Mouse (Mus musculus) heart, embryonic 15.5 days (tissue): ENCODE measurements around the gene Clstn2. TPM values are rescaled to one million over a fixed set of nuclear protein-coding genes. Genes with fewer than 3 reads are reported as not detected.
A peak's percentile ranks its signal among the peaks of the same experiment; 100 is the strongest.

Experiments
- ATAC-seq: fragments of 200-750 bp; cut with Nextera tagmentation; replicated peaks from 2 replicates; pipeline ENCODE4 v1.8.0; 2017; ENCODE audit warnings: low read depth, moderate TSS enrichment; ENCODE audit not compliant: insufficient number of reproducible peaks, insufficient read depth, low FRiP score
- H3K27ac ChIP-seq: fragments of 300-500 bp; sonication (generic); 2 replicates; pipeline ENCODE4 v1.5.1; 2015; ENCODE audit warnings: mild to moderate bottlenecking, inconsistent platforms
- H3K27me3 ChIP-seq: fragments of 300-500 bp; sonication (generic); 2 replicates; pipeline ENCODE4 v1.6.1; 2015; ENCODE audit warnings: inconsistent platforms
- H3K36me3 ChIP-seq: fragments of 300-500 bp; sonication (generic); 2 replicates; pipeline ENCODE4 v1.6.1; 2015; ENCODE audit warnings: mild to moderate bottlenecking, inconsistent platforms
- H3K4me1 ChIP-seq: fragments of 300-500 bp; sonication (generic); replicated peaks from 2 replicates; pipeline ENCODE4 v1.6.1; 2015; ENCODE audit warnings: inconsistent platforms
- H3K4me2 ChIP-seq: fragments of 300-500 bp; sonication (generic); 2 replicates; pipeline ENCODE4 v1.6.1; 2015; ENCODE audit warnings: inconsistent platforms, mild to moderate bottlenecking, moderate library complexity
- H3K4me3 ChIP-seq: fragments of 300-500 bp; sonication (generic); 2 replicates; pipeline ENCODE4 v1.5.1; 2015; ENCODE audit warnings: mild to moderate bottlenecking, inconsistent platforms
- H3K9ac ChIP-seq: fragments of 300-500 bp; sonication (generic); 2 replicates; pipeline ENCODE4 v1.6.1; 2015; ENCODE audit warnings: mild to moderate bottlenecking, inconsistent platforms
- H3K9me3 ChIP-seq: fragments of 300-500 bp; sonication (generic); replicated peaks from 2 replicates; pipeline ENCODE4 v1.6.1; 2016; ENCODE audit warnings: inconsistent platforms
- WGBS: fragments of 180-500 bp; shearing (Covaris S2); methylation state at CpG from one replicate; pipeline ENCODE4 v1.1.7; 2015; ENCODE audit warnings: mixed read lengths; 5-methylcytosine and 5-hydroxymethylcytosine counted together
- polyA plus RNA-seq: library from polyadenylated mRNA; unstranded; fragments of >200 nt; fragmentation: Nextera tagmentation; extraction: Ambion mirVana; gene quantifications from 2 replicates; pipeline ENCODE4 v1.2.1, GENCODE M21; 2015

Gene Clstn2
- polyA plus RNA-seq, 1 experiment from 2014 or later = 0.30 TPM

GRCm38 (mm10) chr9:97950378-97951006 lies 82.5 kb downstream of the Clstn2 start:
- ATAC-seq = no peak
- WGBS = 83% methylated on average over 6 of the region's 6 CpGs
- no peak overlapping the region for H3K4me2 ChIP-seq

GRCm38 (mm10) chr9:97919326-97919725 lies 113.7 kb downstream of the Clstn2 start:
- no peaks in the 10 kb centered on the region for H3K36me3 ChIP-seq
- no peak overlapping the region for H3K27ac ChIP-seq
- H3K4me2 ChIP-seq = no peak overlapping the region
- no peaks in the 10 kb centered on the region for H3K4me1 ChIP-seq
- H3K9ac ChIP-seq = no peak overlapping the region
- no peak overlapping the region for H3K4me3 ChIP-seq
- no peaks in the 10 kb centered on the region for H3K9me3 ChIP-seq
- WGBS = 76% methylated on average over 4 of the region's 4 CpGs
- ATAC-seq = no peak
- H3K27me3 ChIP-seq = no peaks in the 10 kb centered on the region

More at GRCm38 (mm10) chr9:97950378-97951006, 82.5 kb downstream of the Clstn2 start:
- H3K9ac ChIP-seq = no peak overlapping the region
- H3K9me3 ChIP-seq = no peaks in the 10 kb centered on the region
- no peak overlapping the region for H3K27ac ChIP-seq
- no peaks in the 10 kb centered on the region for H3K27me3 ChIP-seq
- no peak overlapping the region for H3K4me3 ChIP-seq
- no peaks in the 10 kb centered on the region for H3K4me1 ChIP-seq
- H3K36me3 ChIP-seq = no peaks in the 10 kb centered on the region

- Histone ChIP-seq H3K9me3 (no peaks in the 10 kb centered on the region), H3K27ac (no peak overlapping the region), H3K36me3 (no peaks in the 10 kb centered on the region), H3K4me1 (no peaks in the 10 kb centered on the region), H3K4me3 (no peak overlapping the region), H3K4me2 (no peak overlapping the region), H3K9ac (no peak overlapping the region), H3K27me3 (no peaks in the 10 kb centered on the region)
- no peak for ATAC-seq
- WGBS = 80% methylated on average over 3 of the region's 3 CpGs
Measured at GRCm38 (mm10) chr9:97891415-97891814, 141.6 kb downstream of the Clstn2 start.

- H3K27ac ChIP-seq = no peak overlapping the region
- H3K4me1 ChIP-seq = no peaks in the 10 kb centered on the region
- H3K36me3 ChIP-seq = no peaks in the 10 kb centered on the region
- WGBS = 78% methylated on average over 3 of the region's 3 CpGs
- H3K27me3 ChIP-seq = no peaks in the 10 kb centered on the region
- ATAC-seq = no peak
- no peak overlapping the region for H3K4me3 ChIP-seq
- no peaks in the 10 kb centered on the region for H3K9me3 ChIP-seq
- no peak overlapping the region for H3K9ac ChIP-seq
- no peak overlapping the region for H3K4me2 ChIP-seq
Measured at GRCm38 (mm10) chr9:97883336-97883735, 149.6 kb downstream of the Clstn2 start.

DNA sequence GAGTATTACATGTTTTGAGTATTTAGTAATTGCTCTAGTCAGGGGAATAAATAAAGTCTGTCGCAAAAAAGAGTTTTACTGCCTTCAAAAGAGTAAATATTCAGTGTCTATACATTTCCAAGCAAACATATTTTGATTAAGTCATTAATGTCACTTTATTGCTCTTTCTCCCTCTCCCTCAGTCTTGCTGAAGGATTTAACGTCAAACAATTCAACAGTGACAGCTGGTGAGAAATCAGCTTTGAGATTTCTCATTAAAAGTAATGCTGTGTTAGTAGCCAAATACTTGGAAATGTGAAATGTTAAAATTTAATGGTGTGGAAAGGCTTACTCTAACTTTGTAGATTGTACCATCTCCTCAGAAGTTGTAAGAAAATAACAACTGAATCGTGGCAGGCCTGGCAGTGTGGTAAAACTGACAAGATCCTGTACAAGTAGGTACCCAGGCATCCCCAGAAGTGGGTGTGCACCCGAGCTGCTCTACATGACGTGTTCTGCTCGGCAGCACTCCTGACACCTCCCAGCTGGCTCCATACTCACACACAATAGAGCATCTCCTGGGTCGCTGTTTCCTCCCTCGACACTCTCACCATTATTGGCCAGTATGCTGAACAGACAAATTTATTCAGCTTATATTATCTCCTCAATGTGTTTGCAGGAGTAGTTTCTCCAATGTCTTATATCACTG lies 165.8 kb downstream of the Clstn2 start:
- Histone ChIP-seq H3K27ac (no peak overlapping the region), H3K27me3 (no peaks in the 10 kb centered on the region), H3K4me2 (no peak overlapping the region), H3K9ac (no peak overlapping the region), H3K4me1 (no peaks in the 10 kb centered on the region), H3K4me3 (no peak overlapping the region), H3K36me3 (no peaks in the 10 kb centered on the region), H3K9me3 (no peaks in the 10 kb centered on the region)
- no peak for ATAC-seq
- 66% methylated on average over 8 of the region's 8 CpGs for WGBS

DNA sequence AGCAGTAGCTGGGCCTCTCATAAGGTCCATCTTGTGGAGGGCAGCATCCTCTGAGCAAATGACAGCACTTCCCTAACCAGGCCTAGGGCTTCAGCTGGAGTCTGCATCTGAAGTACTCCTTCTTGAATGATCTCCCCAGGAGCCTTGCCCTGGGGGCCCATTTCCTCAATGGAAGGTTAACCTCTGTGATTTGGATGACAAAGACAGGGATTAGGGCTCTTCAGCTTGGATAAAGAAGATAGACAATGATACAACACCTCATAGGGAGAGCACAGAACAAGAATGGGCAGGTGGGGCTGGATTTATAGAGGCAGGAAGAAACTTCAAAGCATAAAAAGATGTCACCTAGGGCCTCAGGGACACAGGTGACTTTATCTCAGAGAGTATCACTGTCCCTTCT lies 180.1 kb downstream of the Clstn2 start:
- no peaks in the 10 kb centered on the region for H3K27me3 ChIP-seq
- no peak for ATAC-seq
- no peak overlapping the region for H3K4me2 ChIP-seq
- H3K9ac ChIP-seq = no peak overlapping the region
- H3K4me3 ChIP-seq = no peak overlapping the region
- no peaks in the 10 kb centered on the region for H3K9me3 ChIP-seq
- H3K4me1 ChIP-seq = peaks cover 4% of the 10 kb centered on the region; the same call in 1 of the 2 replicates
- no peaks in the 10 kb centered on the region for H3K36me3 ChIP-seq
- H3K27ac ChIP-seq = no peak overlapping the region

DNA sequence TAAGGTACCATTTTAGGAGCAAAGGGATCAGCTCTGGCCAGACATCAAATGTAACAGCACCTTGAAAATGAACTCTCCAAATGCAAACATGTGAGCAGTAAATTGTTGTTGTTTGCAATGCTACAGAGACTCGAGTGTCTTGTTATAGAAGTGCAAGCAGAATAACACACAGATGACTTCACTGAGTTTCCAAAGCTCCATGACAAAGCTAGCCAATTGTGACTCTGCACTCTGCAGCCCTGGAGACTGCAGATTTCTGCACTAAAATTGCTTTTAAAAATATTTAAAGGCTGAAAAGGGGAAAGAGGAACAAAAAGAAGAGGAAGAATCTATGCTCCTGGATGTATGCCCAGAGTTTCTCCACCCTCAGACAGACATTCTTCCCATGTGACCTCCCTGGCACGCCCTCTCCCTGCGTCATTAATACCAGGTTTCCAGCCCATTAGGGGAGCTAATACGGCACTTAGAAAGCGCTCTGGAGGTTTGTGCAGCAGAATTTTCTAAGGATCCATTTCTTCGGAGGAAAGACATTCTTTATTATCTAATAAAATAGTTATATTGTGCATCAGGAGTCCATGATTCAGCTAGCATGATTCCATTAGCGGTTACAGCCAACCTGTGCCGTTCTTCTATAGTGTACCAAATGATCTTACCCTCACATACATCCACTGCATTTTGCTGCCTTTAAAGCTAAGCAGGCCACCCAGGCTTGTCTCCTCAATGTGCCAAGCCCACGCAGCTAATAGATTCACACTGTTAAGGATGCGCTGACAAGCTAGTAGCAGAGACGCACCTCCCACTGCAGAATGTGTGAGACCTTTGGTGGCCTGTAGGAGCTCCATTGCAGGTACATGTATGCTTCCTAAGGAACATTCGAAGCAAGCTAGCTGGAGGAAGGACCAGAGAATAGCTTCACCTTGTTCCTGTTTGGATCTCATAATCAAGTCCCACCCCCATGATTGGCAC lies 184.8 kb downstream of the Clstn2 start:
- Histone ChIP-seq H3K27me3 (no peaks in the 10 kb centered on the region), H3K4me1 (peaks cover 4% of the 10 kb centered on the region; the same call in 1 of the 2 replicates), H3K4me2 (no peak overlapping the region), H3K9me3 (no peaks in the 10 kb centered on the region), H3K9ac (no peak overlapping the region), H3K27ac (no peak overlapping the region), H3K36me3 (no peaks in the 10 kb centered on the region), H3K4me3 (no peak overlapping the region)
- 68% methylated on average over 12 of the region's 12 CpGs for WGBS
- ATAC-seq = no peak

DNA sequence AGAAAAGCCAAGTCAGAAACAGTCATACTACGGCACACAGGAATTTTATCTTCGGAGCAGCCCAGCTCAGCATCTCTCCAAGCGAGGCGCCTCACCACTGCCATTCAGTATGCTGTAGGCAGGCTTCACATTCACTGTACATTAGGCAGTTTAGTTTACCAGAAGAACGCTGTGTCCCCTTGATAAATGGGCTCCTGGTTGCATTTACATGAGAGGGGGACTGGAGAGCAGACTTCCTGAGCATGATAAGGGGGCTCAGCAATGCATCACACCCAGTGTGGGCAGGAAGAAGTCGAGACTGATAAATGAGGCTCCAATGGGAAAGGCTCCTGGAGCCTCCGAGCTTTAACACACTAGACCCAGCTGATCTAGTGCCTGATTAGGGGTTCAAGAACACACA lies 190.9 kb downstream of the Clstn2 start:
- H3K4me2 ChIP-seq = no peak overlapping the region
- peak; percentile 62 for ATAC-seq

GRCm38 (mm10) chr9:97831216-97831615 lies 201.8 kb downstream of the Clstn2 start:
- no peak overlapping the region for H3K4me3 ChIP-seq
- no peaks in the 10 kb centered on the region for H3K36me3 ChIP-seq
- WGBS = 81% methylated on average over 3 of the region's 3 CpGs
- no peaks in the 10 kb centered on the region for H3K27me3 ChIP-seq
- no peak overlapping the region for H3K4me2 ChIP-seq
- ATAC-seq = no peak
- no peak overlapping the region for H3K27ac ChIP-seq
- no peaks in the 10 kb centered on the region for H3K9me3 ChIP-seq
- H3K4me1 ChIP-seq = peaks cover 19% of the 10 kb centered on the region
- no peak overlapping the region for H3K9ac ChIP-seq

More for the DNA sequence above, 190.9 kb downstream of the Clstn2 start:
- Histone ChIP-seq H3K36me3 (no peaks in the 10 kb centered on the region), H3K27ac (no peak overlapping the region), H3K27me3 (no peaks in the 10 kb centered on the region), H3K4me3 (no peak overlapping the region), H3K4me1 (0 out of 2 replicates have a peak, but pooled peaks cover 2% of the 10 kb centered on the region), H3K9me3 (no peaks in the 10 kb centered on the region), H3K9ac (no peak overlapping the region)
- WGBS = 13% methylated on average over 7 of the region's 7 CpGs

DNA sequence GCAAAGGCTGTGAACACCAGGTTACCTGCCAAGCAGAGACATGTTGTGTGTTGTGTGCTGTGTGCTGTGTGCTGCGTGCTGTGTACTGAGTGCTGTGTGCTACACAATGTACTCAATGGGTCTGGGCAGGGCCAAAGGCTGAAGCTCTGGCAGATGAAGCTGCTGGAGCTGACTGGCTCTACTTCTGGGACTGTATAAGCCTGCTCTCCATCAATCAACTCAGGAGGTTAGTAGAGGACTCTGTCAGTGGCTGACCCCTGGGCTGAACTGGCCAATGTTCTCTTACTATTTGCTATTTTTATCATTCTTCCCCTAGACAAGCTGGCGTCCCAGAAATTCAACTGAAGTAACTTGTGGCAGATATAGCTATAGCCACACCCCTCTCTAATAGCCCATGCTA lies 203.1 kb downstream of the Clstn2 start:
- ATAC-seq = peak; percentile 64
- Histone ChIP-seq H3K4me3 (no peak overlapping the region), H3K27ac (no peak overlapping the region), H3K9me3 (no peaks in the 10 kb centered on the region), H3K4me1 (peaks cover 30% of the 10 kb centered on the region), H3K27me3 (no peaks in the 10 kb centered on the region), H3K36me3 (no peaks in the 10 kb centered on the region), H3K9ac (no peak overlapping the region), H3K4me2 (no peak overlapping the region)
- 32% methylated on average over 2 of the region's 2 CpGs for WGBS

DNA sequence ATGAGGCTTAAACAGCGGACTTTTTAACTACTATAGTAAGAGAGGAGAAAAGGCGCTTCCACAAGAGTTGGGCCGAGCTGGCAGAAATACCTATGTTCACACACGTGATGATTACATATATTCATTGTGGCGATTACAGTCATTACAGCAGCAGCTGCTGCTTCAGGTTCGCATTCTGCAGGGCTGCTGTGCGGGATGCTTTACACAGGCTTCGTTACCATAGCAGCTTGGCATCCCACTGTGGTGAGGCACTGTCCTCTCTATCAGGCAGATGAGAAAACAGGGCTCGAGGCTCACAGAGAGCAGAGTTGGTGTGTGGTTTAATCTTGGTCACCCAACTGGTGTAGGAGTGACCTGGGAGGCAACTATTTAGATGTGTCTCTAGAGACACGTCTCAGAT lies 205.3 kb downstream of the Clstn2 start:
- 75% methylated on average over 10 of the region's 10 CpGs for WGBS

More for the DNA sequence above, 205.3 kb downstream of the Clstn2 start:
- no peaks in the 10 kb centered on the region for H3K36me3 ChIP-seq
- H3K9me3 ChIP-seq = no peaks in the 10 kb centered on the region
- no peak overlapping the region for H3K4me2 ChIP-seq
- H3K4me3 ChIP-seq = no peak overlapping the region
- peaks cover 34% of the 10 kb centered on the region for H3K4me1 ChIP-seq
- no peak overlapping the region for H3K27ac ChIP-seq
- no peaks in the 10 kb centered on the region for H3K27me3 ChIP-seq
- ATAC-seq = no peak
- H3K9ac ChIP-seq = no peak overlapping the region
